Mouse (Mus musculus) adrenal gland, postnatal 14 days (tissue): Measurements from ENCODE around the gene Mllt3. TPM values are rescaled to one million over a fixed set of nuclear protein-coding genes. Genes with fewer than 3 reads are reported as not detected.
A peak's percentile ranks its signal among the peaks of the same experiment; 100 is the strongest.

ENCODE experiments used
- DNase-seq: peaks from one replicate; pipeline ENCODE4 v3.0.0; 2021; ENCODE audit warnings: mixed read lengths
- long read RNA-seq, 2 experiments: library from polyadenylated mRNA; stranded (forward); transcript quantifications; one replicate each; pipeline ENCODE4 v2.0.0; 2021
- total RNA-seq: library from RNA; stranded (reverse); gene quantifications from 2 replicates; pipeline ENCODE4 v1.2.3, GENCODE M21; 2021

Mllt3 gene
- total RNA-seq = 23.5 and 24.5 TPM in 2 replicates
- long read RNA-seq, experiment 1, full-length matches to known transcripts = 4 of 5 reads
- long read RNA-seq, experiment 1, partial matches to known transcripts = 0 of 5 reads
- long read RNA-seq, experiment 1, other reads (novel, unspliced or antisense) = 1 of 5 reads
- long read RNA-seq, experiment 2, full-length matches to known transcripts = 2 of 6 reads
- long read RNA-seq, experiment 2, partial matches to known transcripts = 1 of 6 reads
- long read RNA-seq, experiment 2, other reads (novel, unspliced or antisense) = 3 of 6 reads

DNA sequence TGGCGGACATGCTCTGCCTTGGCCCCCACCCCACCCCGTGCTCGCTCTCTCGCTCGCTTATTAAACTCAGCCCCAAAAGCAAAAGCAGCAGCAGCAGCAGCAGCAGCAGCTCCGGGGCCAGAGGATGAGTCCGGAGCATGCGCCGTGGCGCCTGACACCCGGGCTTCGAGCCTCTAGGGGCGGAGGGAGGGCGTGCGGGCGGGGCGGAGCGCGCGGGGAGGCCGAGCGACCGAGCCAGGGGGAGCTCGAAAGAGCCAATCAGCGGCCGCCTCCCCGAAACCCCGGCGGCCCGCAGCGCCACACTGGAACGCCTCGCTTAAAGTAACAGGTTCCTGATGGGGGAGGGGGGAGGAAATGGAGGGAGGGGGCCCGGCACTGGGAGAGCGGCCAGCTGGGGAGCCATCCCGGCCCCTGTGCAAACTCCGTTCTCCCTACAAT, at the start of gene Mllt3:
Gene Mllt3, minus strand, starts transcription at position 149 of the 438 bp plus-strand sequence.
- DNase-seq = peak; percentile 99

DNA sequence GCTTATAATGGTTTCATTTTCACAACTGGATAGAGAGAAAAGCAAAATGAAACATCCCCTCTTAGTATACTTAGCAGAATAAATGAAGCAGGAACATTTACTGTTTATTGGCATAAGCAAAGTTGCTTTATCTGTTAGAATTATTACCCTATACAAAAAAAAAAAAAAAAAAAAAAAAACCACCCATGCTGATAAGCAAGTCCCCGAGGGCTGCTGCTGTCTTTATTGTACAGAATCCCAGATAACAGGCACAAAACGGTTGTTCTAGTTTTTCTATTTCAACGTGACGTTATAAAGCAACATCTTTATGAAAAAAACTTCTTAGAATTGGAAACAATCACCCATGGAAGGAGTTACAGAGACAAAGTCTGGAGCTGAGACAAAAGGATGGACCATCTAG, 49.2 kb upstream of the Mllt3 start:
- DNase-seq = no peak

GRCm38 (mm10) chr4:88081885-88082284, 48.7 kb upstream of the Mllt3 start:
- no peak for DNase-seq

DNA sequence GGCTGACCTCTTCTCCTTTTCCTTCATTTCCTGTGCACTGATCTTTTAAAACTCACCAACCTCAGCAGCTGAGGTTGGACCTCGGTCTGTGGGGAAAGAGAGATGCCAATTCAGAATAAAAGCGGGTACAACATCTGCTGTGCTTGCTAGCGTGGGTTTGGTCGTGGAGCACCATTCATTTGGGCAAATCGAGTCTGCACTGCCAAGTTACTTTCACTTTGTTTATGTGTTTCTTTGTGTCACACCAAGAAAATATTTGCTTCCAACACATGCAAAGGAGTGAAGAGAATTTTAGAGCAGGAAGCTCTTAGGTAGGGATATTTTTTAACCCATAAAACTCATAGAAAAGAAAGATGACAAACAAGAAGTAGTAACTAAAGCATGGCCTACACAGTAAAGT, 48.3 kb upstream of the Mllt3 start:
- no peak for DNase-seq

GRCm38 (mm10) chr4:88078983-88079382, 45.8 kb upstream of the Mllt3 start:
- DNase-seq = no peak

GRCm38 (mm10) chr4:88075388-88075787, 42.2 kb upstream of the Mllt3 start:
- DNase-seq = no peak

DNA sequence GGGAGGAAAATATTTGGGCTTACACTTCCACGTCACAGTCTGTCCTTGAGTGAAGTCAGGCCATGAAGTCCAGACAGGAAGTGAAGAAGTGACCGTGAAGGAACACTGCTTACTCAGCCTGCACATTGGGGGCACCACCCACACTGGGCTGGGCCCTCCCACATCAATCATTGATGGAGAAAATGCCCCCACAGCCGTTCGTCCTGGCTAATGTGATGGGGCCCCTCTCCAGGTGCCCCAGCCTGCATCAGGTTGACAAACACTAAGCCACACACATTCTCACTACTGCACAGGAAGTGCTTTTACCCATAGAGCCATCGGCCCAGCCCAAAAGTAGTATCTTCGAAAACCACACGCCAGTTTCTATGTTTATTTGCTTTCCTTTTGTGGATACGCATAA, 13.1 kb upstream of the Mllt3 start:
- no peak for DNase-seq

DNA sequence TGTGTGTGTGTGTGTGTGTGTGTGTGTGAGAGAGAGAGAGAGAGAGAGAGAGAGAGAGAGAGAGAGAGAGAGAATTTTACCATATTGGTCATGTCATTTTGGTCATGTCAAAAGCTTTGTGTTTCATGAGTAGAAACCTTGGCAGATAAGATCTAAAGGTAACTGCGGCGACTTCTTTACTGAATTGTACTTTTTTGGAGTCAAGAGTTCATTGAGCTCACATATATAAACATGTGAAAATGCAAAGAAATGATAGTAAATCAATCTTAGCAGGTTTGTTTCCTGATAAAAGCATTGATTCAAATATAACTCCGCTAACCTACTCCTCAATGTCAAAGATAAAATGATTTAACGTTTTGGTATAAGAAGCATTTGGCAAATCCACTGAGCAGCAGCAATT, 12.0 kb upstream of the Mllt3 start:
- DNase-seq = no peak

- DNase-seq = peak; percentile 63
These were observed 2.2 kb upstream of the Mllt3 start for GRCm38 (mm10) chr4:88035361-88035760.

- DNase-seq = no peak
These were observed 1.4 kb upstream of the Mllt3 start for GRCm38 (mm10) chr4:88034387-88035157.

- DNase-seq = peak; percentile 16
These were observed 694 bp upstream of the Mllt3 start for GRCm38 (mm10) chr4:88033729-88034386.

- peak; percentile 70 for DNase-seq
These were observed 739 bp downstream of the Mllt3 start for GRCm38 (mm10) chr4:88032151-88033098.

DNA sequence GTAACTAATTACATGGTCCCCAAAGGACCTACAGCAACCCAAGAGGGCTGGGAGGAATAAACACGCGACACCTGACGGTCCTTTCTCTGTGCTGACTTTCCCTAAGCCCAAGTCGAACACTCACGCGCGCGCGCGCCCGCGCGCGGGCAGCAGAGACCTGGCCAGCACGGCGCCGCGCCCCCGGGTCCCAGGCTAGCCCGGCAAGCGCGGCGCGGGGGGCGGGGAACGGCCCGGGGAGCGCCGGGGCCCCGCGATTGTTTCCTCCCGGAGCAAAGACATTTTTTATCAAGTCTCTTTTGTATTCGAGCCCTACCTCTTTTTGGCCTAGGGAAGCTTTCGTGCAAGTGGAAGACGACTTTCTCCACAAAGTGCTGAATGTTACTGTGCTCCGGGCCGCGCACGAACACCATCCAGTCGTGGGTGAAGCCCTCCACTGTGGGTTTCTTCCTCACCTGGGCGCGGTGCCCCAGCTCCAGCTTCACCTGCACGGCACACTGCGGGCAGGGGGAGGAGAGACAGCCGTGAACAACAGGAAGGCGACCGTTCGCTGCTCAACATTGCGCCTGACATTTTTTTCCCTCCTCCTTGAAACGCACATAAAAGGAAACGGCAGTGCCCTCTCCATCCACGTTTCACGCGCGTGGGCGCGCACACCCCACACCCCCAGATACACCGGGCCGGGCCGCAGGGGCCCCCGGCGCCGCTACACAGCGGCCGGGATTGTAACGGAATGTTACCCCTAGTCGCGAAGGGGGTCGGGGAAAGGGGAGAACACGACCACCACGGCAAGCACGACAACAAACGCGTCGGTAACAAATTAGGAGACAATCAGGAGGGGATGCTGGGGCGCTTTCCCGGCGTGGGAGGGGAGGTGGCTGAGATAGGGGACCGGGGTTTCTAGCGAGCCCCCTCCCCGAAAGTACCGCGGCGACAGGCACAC, 1.7 kb downstream of the Mllt3 start:
- peak; percentile 71 for DNase-seq

DNA sequence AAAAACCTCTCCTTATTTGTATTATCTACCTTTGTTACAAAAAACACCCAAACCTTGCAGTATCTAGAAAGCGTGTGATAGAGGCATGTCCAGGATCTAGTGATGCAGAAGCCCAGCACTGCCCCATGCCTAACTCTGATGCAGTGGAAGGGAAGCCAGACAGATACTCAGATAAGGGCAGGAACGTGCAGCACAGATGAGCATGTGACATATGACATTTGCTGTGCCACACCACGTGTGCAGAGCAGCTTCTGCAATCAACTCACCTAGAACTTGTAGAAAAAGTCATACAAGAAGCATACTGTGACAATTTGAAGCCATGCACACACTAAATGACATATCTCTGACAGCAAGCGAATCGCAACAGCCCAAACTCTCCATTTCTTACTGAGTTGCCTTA, 9.6 kb downstream of the Mllt3 start:
- DNase-seq = no peak

DNA sequence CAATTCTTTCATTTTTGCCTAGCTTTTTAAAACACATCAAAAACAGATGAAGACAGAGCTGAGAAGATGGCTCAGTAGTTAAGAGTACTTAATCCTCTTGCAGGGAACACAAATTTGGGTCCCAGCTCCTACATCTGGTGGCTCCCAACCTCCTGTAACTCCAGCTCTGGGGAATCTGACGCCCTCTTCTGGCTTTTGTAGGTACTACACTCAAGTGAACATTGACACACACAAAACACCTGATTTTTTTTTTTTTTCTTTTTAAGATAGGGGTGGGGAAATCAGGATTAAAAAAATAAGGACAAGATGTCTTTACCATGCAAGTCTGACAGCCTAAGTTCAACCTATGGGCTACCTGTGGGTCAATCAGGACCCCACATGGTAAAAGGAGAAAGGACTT, 10.5 kb downstream of the Mllt3 start:
- DNase-seq = peak; percentile 8

DNA sequence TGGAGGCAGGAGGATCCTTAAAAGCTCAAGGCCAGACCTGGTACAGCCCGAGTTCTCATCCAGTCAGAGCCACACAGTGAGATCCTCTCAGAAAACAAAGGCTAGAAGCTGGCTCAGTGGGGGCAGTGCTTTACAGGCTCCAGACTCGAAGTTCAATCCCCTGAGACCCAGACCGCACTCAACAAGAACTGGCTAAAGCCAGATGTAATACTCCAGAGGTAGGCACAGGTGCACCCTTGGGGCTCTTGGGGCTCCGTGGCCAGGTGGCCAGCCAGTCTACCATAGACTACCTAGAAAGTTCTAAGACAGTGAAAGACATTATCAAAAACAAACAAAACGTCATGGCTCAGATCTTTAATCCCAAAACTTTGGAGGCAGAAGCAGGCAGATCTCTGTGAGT, 12.7 kb downstream of the Mllt3 start:
- no peak for DNase-seq

- DNase-seq = no peak
These were observed 13.5 kb downstream of the Mllt3 start for GRCm38 (mm10) chr4:88019645-88020044.

GRCm38 (mm10) chr4:88017452-88018350, 15.5 kb downstream of the Mllt3 start:
- peak; percentile 39 for DNase-seq

- DNase-seq = no peak
These were observed 17.4 kb downstream of the Mllt3 start for GRCm38 (mm10) chr4:88015765-88016164.

DNA sequence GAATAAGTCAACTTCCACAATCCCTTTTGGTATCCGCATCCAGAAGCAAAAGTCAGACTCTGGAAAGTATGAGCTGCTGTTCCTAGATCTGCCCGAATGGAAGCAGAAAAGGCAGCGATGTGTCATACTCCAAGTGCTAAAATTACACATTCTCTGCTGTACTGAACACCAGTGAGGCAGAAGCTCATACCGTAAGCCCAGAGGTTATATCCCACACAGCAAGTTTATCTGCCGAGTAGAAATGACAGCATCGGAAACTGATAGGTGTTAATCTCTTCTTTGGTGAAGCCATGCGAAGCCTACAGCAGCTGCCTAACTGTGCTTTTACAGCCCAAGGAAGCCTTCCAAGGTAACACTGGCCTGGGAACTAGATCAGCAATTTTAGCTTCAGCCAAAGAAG, 17.9 kb downstream of the Mllt3 start:
- DNase-seq = no peak
